Mouse (Mus musculus) liver, embryonic 11.5 days (tissue): Measurements from ENCODE around the gene St3gal4. TPM values are rescaled to one million over a fixed set of nuclear protein-coding genes. Genes with fewer than 3 reads are reported as not detected.

Source experiments
- ATAC-seq: fragments of 200-750 bp; cut with Nextera tagmentation; replicated peaks from 2 replicates; pipeline ENCODE4 v1.8.0; 2017; ENCODE audit warnings: moderate number of reproducible peaks, mild to moderate bottlenecking, moderate TSS enrichment, moderate library complexity; ENCODE audit not compliant: low FRiP score
- DNase-seq: peaks from one replicate; pipeline ENCODE4 v3.0.0-alpha.2; 2017; ENCODE audit warnings: low spot score
- H3K27ac ChIP-seq: fragments of 300-500 bp; sonication (generic); 2 replicates; pipeline ENCODE4 v1.5.1; 2014; ENCODE audit warnings: mild to moderate bottlenecking, low read depth, low read length, control low read depth
- H3K27me3 ChIP-seq: fragments of 300-500 bp; sonication (generic); replicated peaks from 2 replicates; pipeline ENCODE4 v1.6.1; 2014; ENCODE audit warnings: low read length, mixed read lengths; ENCODE audit not compliant: control insufficient read depth, insufficient read depth
- H3K36me3 ChIP-seq: fragments of 300-500 bp; sonication (generic); 2 replicates; pipeline ENCODE4 v1.6.1; 2014; ENCODE audit warnings: mild to moderate bottlenecking, low read length, moderate library complexity, mixed read lengths; ENCODE audit not compliant: control insufficient read depth, insufficient read depth
- H3K4me1 ChIP-seq: fragments of 300-500 bp; sonication (generic); replicated peaks from 2 replicates; pipeline ENCODE4 v1.6.1; 2014; ENCODE audit warnings: low read length, mixed read lengths; ENCODE audit not compliant: control insufficient read depth, insufficient read depth
- H3K4me2 ChIP-seq: fragments of 300-500 bp; sonication (generic); 2 replicates; pipeline ENCODE4 v1.6.1; 2014; ENCODE audit warnings: mild to moderate bottlenecking, control low read depth, moderate library complexity
- H3K4me3 ChIP-seq: fragments of 300-500 bp; sonication (generic); 2 replicates; pipeline ENCODE4 v1.5.1; 2014; ENCODE audit warnings: low read depth, low read length, control low read depth
- H3K9ac ChIP-seq: fragments of 300-500 bp; sonication (generic); 2 replicates; pipeline ENCODE4 v1.6.1; 2014; ENCODE audit warnings: low read depth, low read length, control low read depth
- H3K9me3 ChIP-seq: fragments of 300-500 bp; sonication (generic); 2 replicates; pipeline ENCODE4 v1.6.1; 2016; ENCODE audit warnings: low read length, inconsistent platforms, mixed read lengths; ENCODE audit not compliant: control insufficient read depth
- WGBS: fragments of 180-500 bp; shearing (Covaris S2); extraction: QIAGEN DNeasy Blood & Tissue Kit; methylation state at CpG from one replicate; pipeline ENCODE4 v1.1.7; 2014; 5-methylcytosine and 5-hydroxymethylcytosine counted together
- polyA plus RNA-seq: library from polyadenylated mRNA; unstranded; fragments of >200 nt; fragmentation: Nextera tagmentation; extraction: Ambion mirVana; gene quantifications from 2 replicates; pipeline ENCODE4 v1.2.1, GENCODE M21; 2014

St3gal4 gene
- polyA plus RNA-seq, 1 experiment from 2014 or later = 34.8 TPM

- H3K4me1 ChIP-seq = peaks cover 22% of the 10 kb centered on the region; the same call in 1 of the 2 replicates
- no peaks in the 10 kb centered on the region; the same call in 1 of the 2 replicates for H3K36me3 ChIP-seq
- peak; percentile 47 for DNase-seq
- no peak for ATAC-seq
- no peak overlapping the region for H3K4me3 ChIP-seq
- H3K27ac ChIP-seq = 0 out of 2 replicates have a peak overlapping the region, but pooled peaks have one; percentile 3
- no peaks in the 10 kb centered on the region for H3K9me3 ChIP-seq
- no peak overlapping the region for H3K4me2 ChIP-seq
- no peak overlapping the region for H3K9ac ChIP-seq
- WGBS = 55% methylated on average over 15 of the region's 15 CpGs
- H3K27me3 ChIP-seq = no peaks in the 10 kb centered on the region
These were observed 74.6 kb downstream of the St3gal4 start for GRCm38 (mm10) chr9:35044458-35044857.

GRCm38 (mm10) chr9:35043619-35044018 lies 75.4 kb downstream of the St3gal4 start:
- no peak for DNase-seq
- ATAC-seq = no peak
- H3K4me2 ChIP-seq = no peak overlapping the region
- H3K36me3 ChIP-seq = no peaks in the 10 kb centered on the region; the same call in 1 of the 2 replicates
- no peaks in the 10 kb centered on the region for H3K9me3 ChIP-seq
- H3K9ac ChIP-seq = no peak overlapping the region
- 79% methylated on average over 7 of the region's 7 CpGs for WGBS
- H3K27ac ChIP-seq = no peak overlapping the region
- no peak overlapping the region for H3K4me3 ChIP-seq
- no peaks in the 10 kb centered on the region for H3K27me3 ChIP-seq
- peaks cover 22% of the 10 kb centered on the region; the same call in 1 of the 2 replicates for H3K4me1 ChIP-seq

- H3K4me1 ChIP-seq = peaks cover 22% of the 10 kb centered on the region; the same call in 1 of the 2 replicates
- 76% methylated on average over 5 of the region's 5 CpGs for WGBS
These were observed 77.6 kb downstream of the St3gal4 start for GRCm38 (mm10) chr9:35041493-35041892.

GRCm38 (mm10) chr9:35039846-35040245 lies 79.2 kb downstream of the St3gal4 start:
- WGBS = 36% methylated on average over 5 of the region's 5 CpGs
- Histone ChIP-seq H3K4me1 (peaks cover 9% of the 10 kb centered on the region; the same call in 1 of the 2 replicates), H3K36me3 (no peaks in the 10 kb centered on the region), H3K27ac (peak overlapping the region; percentile 45), H3K9ac (no peak overlapping the region), H3K27me3 (no peaks in the 10 kb centered on the region), H3K9me3 (no peaks in the 10 kb centered on the region), H3K4me3 (no peak overlapping the region), H3K4me2 (no peak overlapping the region)
- ATAC-seq (no peak), DNase-seq (no peak)

More at GRCm38 (mm10) chr9:35041493-35041892, 77.6 kb downstream of the St3gal4 start:
- DNase-seq (no peak), ATAC-seq (no peak)
- no peak overlapping the region for H3K27ac ChIP-seq
- H3K4me3 ChIP-seq = no peak overlapping the region
- no peak overlapping the region for H3K9ac ChIP-seq
- no peaks in the 10 kb centered on the region for H3K27me3 ChIP-seq
- H3K36me3 ChIP-seq = no peaks in the 10 kb centered on the region
- no peaks in the 10 kb centered on the region for H3K9me3 ChIP-seq
- no peak overlapping the region for H3K4me2 ChIP-seq

- ATAC-seq = no peak; the same call in 1 of the 2 replicates
- no peaks in the 10 kb centered on the region for H3K9me3 ChIP-seq
- peaks cover 5% of the 10 kb centered on the region; the same call in 1 of the 2 replicates for H3K4me1 ChIP-seq
- 52% methylated on average over 7 of the region's 7 CpGs for WGBS
- H3K4me2 ChIP-seq = no peak overlapping the region
- peak overlapping the region; percentile 59 for H3K27ac ChIP-seq
- no peaks in the 10 kb centered on the region for H3K27me3 ChIP-seq
- DNase-seq = no peak
- no peaks in the 10 kb centered on the region for H3K36me3 ChIP-seq
- H3K4me3 ChIP-seq = no peak overlapping the region
- no peak overlapping the region for H3K9ac ChIP-seq
These were observed 80.0 kb downstream of the St3gal4 start for GRCm38 (mm10) chr9:35038922-35039586.

GRCm38 (mm10) chr9:35035074-35035473 lies 84.0 kb downstream of the St3gal4 start:
- Histone ChIP-seq H3K4me3 (no peak overlapping the region), H3K36me3 (no peaks in the 10 kb centered on the region), H3K27me3 (0 out of 2 replicates have a peak, but pooled peaks cover 2% of the 10 kb centered on the region), H3K9me3 (no peaks in the 10 kb centered on the region), H3K4me2 (no peak overlapping the region), H3K27ac (no peak overlapping the region), H3K9ac (no peak overlapping the region), H3K4me1 (peaks cover 4% of the 10 kb centered on the region; the same call in 1 of the 2 replicates)
- WGBS = 32% methylated on average over 14 of the region's 14 CpGs
- ATAC-seq = no peak
- no peak for DNase-seq

GRCm38 (mm10) chr9:35032457-35032856 lies 86.6 kb downstream of the St3gal4 start:
- Histone ChIP-seq H3K36me3 (no peaks in the 10 kb centered on the region), H3K9ac (no peak overlapping the region), H3K9me3 (no peaks in the 10 kb centered on the region), H3K4me3 (no peak overlapping the region), H3K27ac (no peak overlapping the region), H3K27me3 (0 out of 2 replicates have a peak, but pooled peaks cover 2% of the 10 kb centered on the region), H3K4me2 (no peak overlapping the region), H3K4me1 (no peaks in the 10 kb centered on the region)
- ATAC-seq = no peak
- WGBS = 74% methylated on average over 6 of the region's 6 CpGs
- no peak for DNase-seq

GRCm38 (mm10) chr9:35030823-35031222 lies 88.2 kb downstream of the St3gal4 start:
- 73% methylated on average over 5 of the region's 5 CpGs for WGBS
- DNase-seq = no peak
- H3K27me3 ChIP-seq = peaks cover 7% of the 10 kb centered on the region

More at GRCm38 (mm10) chr9:35030823-35031222, 88.2 kb downstream of the St3gal4 start:
- Histone ChIP-seq H3K4me3 (no peak overlapping the region), H3K4me2 (no peak overlapping the region), H3K9me3 (no peaks in the 10 kb centered on the region), H3K4me1 (no peaks in the 10 kb centered on the region), H3K27ac (no peak overlapping the region), H3K36me3 (no peaks in the 10 kb centered on the region), H3K9ac (no peak overlapping the region)
- no peak for ATAC-seq
